In genomic region chr1:157039836-157040196, GRCm38 (mm10) we compare ENCODE assay signal across 9 mouse cellular contexts.
A peak's percentile ranks its signal among the peaks of the same experiment; 100 is the strongest.
DNase-seq lines count a peak whose midpoint lies in the region; ATAC-seq and TF ChIP-seq lines count a peak whose summit lies in the region.
"Had no signal": no experiment of that assay in that cellular context is flagged by ENCODE, and none has a peak within 500 bp of the region (broad histone marks: within the 10 kb centered on the region; RNA-seq: fewer than 3 reads in every experiment).

No protein-coding gene starts in this region.

- H3K9me3 ChIP-seq in kidney, postnatal 0 days (replicated peaks; ENCODE audit: low read length): no peaks in the 10 kb centered on the region
- H3K9me3 ChIP-seq in embryonic facial prominence, embryonic 13.5 days: no peaks in the 10 kb centered on the region
- no peaks in the 10 kb centered on the region for H3K9me3 ChIP-seq in intestine, embryonic 16.5 days (ENCODE audit: control insufficient read depth, low read length)
- no peaks in the 10 kb centered on the region for H3K9me3 ChIP-seq in midbrain, embryonic 16.5 days (replicated peaks; ENCODE audit: control insufficient read depth, low read length, poor library complexity, severe bottlenecking)

- no peaks in the 10 kb centered on the region for H3K27me3 ChIP-seq in kidney, postnatal 0 days (ENCODE audit: insufficient read depth, low read length)
- H3K27me3 ChIP-seq in embryonic facial prominence, embryonic 13.5 days: no peaks in the 10 kb centered on the region
- no peaks in the 10 kb centered on the region for H3K27me3 ChIP-seq in intestine, embryonic 16.5 days (replicated peaks; ENCODE audit: control insufficient read depth, insufficient read depth, low read length)
- no peaks in the 10 kb centered on the region for H3K27me3 ChIP-seq in midbrain, embryonic 16.5 days (ENCODE audit: control insufficient read depth, insufficient read depth, low read depth, low read length)
- H3K27me3 ChIP-seq: Patski had no signal

- H3K4me1 ChIP-seq in kidney, postnatal 0 days (replicated peaks; ENCODE audit: insufficient read depth, low read length): 0 out of 2 replicates have a peak, but pooled peaks cover 11% of the 10 kb centered on the region
- H3K4me1 ChIP-seq in embryonic facial prominence, embryonic 13.5 days: peaks cover 39% of the 10 kb centered on the region
- peaks cover 9% of the 10 kb centered on the region; the same call in 1 of the 2 replicates for H3K4me1 ChIP-seq in intestine, embryonic 16.5 days (ENCODE audit: control insufficient read depth, insufficient read depth, low read length)
- H3K4me1 ChIP-seq in midbrain, embryonic 16.5 days (ENCODE audit: control insufficient read depth, insufficient read depth, low read length): peaks cover 15% of the 10 kb centered on the region

- no peaks in the 10 kb centered on the region for H3K36me3 ChIP-seq in kidney, postnatal 0 days (ENCODE audit: insufficient read depth, low read length)
- H3K36me3 ChIP-seq in embryonic facial prominence, embryonic 13.5 days: no peaks in the 10 kb centered on the region
- H3K36me3 ChIP-seq in intestine, embryonic 16.5 days (ENCODE audit: control insufficient read depth, insufficient read depth, low read length): no peaks in the 10 kb centered on the region
- no peaks in the 10 kb centered on the region for H3K36me3 ChIP-seq in midbrain, embryonic 16.5 days (ENCODE audit: control insufficient read depth, insufficient read depth, low read length)

- TF ChIP-seq CTCF in kidney, postnatal 0 days (IDR thresholded peaks at IDR 0.05; ENCODE audit: low read depth): no peak

- H3K4me2 ChIP-seq in kidney, postnatal 0 days (ENCODE audit: low read length): peak overlapping the region; percentile 38; the same call in 1 of the 2 replicates
- peak overlapping the region; percentile 49 for H3K4me2 ChIP-seq in embryonic facial prominence, embryonic 13.5 days
- peak overlapping the region; percentile 42; the same call in 1 of the 2 replicates for H3K4me2 ChIP-seq in intestine, embryonic 16.5 days (ENCODE audit: low read depth, low read length)
- H3K4me2 ChIP-seq in midbrain, embryonic 16.5 days (ENCODE audit: low read length): peak overlapping the region; percentile 7; the same call in 1 of the 2 replicates

- 40% methylated on average over 4 of the region's 4 CpGs for WGBS in kidney, postnatal 0 days
- WGBS in embryonic facial prominence, embryonic 13.5 days: 21% methylated on average over 4 of the region's 4 CpGs
- 11% methylated on average over 4 of the region's 4 CpGs for WGBS in intestine, embryonic 16.5 days
- WGBS in midbrain, embryonic 16.5 days: 8% methylated on average over 4 of the region's 4 CpGs

- ATAC-seq in kidney, postnatal 0 days (replicated peaks; ENCODE audit: low FRiP score, low read depth): no peak
- no peak for ATAC-seq in embryonic facial prominence, embryonic 13.5 days (ENCODE audit: insufficient number of reproducible peaks, insufficient read depth, low FRiP score, low TSS enrichment, low read depth)
- no peak for ATAC-seq in intestine, embryonic 16.5 days
- peak; percentile 47 for ATAC-seq in midbrain, embryonic 16.5 days
- ATAC-seq: Patski had no signal

- no peak overlapping the region for H3K4me3 ChIP-seq in kidney, postnatal 0 days (replicated peaks; ENCODE audit: low read depth, low read length)
- H3K4me3 ChIP-seq in embryonic facial prominence, embryonic 13.5 days: no peak overlapping the region
- no peak overlapping the region for H3K4me3 ChIP-seq in intestine, embryonic 16.5 days (ENCODE audit: low read length)
- H3K4me3 ChIP-seq in midbrain, embryonic 16.5 days (ENCODE audit: low read depth, low read length): no peak overlapping the region

- no peak overlapping the region for H3K9ac ChIP-seq in kidney, postnatal 0 days (ENCODE audit: low read depth, low read length)
- no peak overlapping the region for H3K9ac ChIP-seq in embryonic facial prominence, embryonic 13.5 days
- no peak overlapping the region for H3K9ac ChIP-seq in intestine, embryonic 16.5 days (ENCODE audit: low read depth, low read length)
- no peak overlapping the region for H3K9ac ChIP-seq in midbrain, embryonic 16.5 days (ENCODE audit: low read depth, low read length)

- no peak overlapping the region for H3K27ac ChIP-seq in kidney, postnatal 0 days
- H3K27ac ChIP-seq in embryonic facial prominence, embryonic 13.5 days: peak overlapping the region; percentile 74
- H3K27ac ChIP-seq in intestine, embryonic 16.5 days (ENCODE audit: low read length): no peak overlapping the region
- peak overlapping the region; percentile 67 for H3K27ac ChIP-seq in midbrain, embryonic 16.5 days (ENCODE audit: low read length)

- DNase-seq in kidney, postnatal 0 days (ENCODE audit: low spot score): no peak
- no peak for DNase-seq in kidney, postnatal 36 days
- DNase-seq in urinary bladder, adult 2 months (ENCODE audit: low spot score): no peak
- DNase-seq in gastrocnemius, postnatal 25 days: no peak
- DNase-seq in cerebellum, postnatal 25 days: no peak

Comparison
In these comparisons a context has a peak if more than half of its experiments do, and no peak if none do; other contexts are left out.
1. H3K27ac ChIP-seq: peak in embryonic facial prominence, embryonic 13.5 days (single experiment) and midbrain, embryonic 16.5 days (single experiment); none in kidney, postnatal 0 days (single experiment) and intestine, embryonic 16.5 days (single experiment).
2. Peak in every context shown above with its lines, with median percentiles within 50 percentile points of each other: H3K4me2 ChIP-seq.